Mouse (Mus musculus): ENCODE measurements around the gene Sh2d3c.

DNA sequence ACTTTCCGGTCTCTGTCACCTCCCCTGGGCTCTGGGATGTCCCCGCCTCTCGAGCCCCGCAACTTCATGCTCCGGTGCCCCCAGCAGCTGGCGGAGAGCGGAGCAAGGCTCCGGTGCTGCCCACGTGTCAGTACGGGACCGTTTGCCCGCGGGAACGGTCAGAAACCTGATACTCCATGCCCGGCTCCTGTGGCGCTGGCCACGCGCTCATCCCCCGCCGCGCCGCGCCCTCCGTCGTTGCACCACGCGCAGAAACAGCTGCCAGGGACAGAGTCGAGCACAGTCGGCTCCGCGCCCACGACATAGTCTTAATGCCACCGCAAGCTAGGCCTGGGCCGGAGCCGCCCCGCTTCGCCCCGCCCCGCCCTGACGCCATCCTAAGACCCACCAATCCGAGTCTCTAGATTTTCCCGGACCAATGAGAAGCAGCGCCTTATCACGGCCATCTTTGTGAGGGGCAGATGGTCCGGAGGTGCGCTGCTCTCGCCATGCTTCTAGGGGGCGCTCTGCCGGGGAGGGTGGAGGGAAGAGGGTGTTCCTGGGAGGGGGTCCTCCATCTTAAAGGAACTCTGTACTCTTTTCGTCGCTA is 26.9 kb upstream of the Sh2d3c start:
- TF ChIP-seq CTCF (IDR thresholded peaks at IDR 0.05; ENCODE audit: low read depth), result peak; percentile 92
- TF ChIP-seq EP300 (IDR thresholded peaks at IDR 0.05; ENCODE audit: low read depth), result 0 out of 2 replicates have a peak, but pooled peaks have one; percentile 13
